Mouse (Mus musculus) limb, embryonic 13.5 days (tissue): Measurements from ENCODE around the gene Isoc2b. TPM values are rescaled to one million over a fixed set of nuclear protein-coding genes. Genes with fewer than 3 reads are reported as not detected.
A peak's percentile ranks its signal among the peaks of the same experiment; 100 is the strongest.

ENCODE experiments used
- ATAC-seq: fragments of 200-750 bp; cut with Nextera tagmentation; 2 replicates; pipeline ENCODE4 v1.8.0; 2017; ENCODE audit warnings: low read depth, moderate number of reproducible peaks, moderate TSS enrichment; ENCODE audit not compliant: low FRiP score
- H3K27ac ChIP-seq: fragments of 300-500 bp; sonication (generic); 2 replicates; pipeline ENCODE4 v1.5.1; 2015; ENCODE audit warnings: inconsistent platforms, mild to moderate bottlenecking, moderate library complexity
- H3K27me3 ChIP-seq: fragments of 300-500 bp; sonication (generic); 2 replicates; pipeline ENCODE4 v1.6.1; 2015; ENCODE audit warnings: mild to moderate bottlenecking, inconsistent platforms
- H3K36me3 ChIP-seq: fragments of 300-500 bp; sonication (generic); 2 replicates; pipeline ENCODE4 v1.6.1; 2015; ENCODE audit warnings: inconsistent platforms, mild to moderate bottlenecking, moderate library complexity
- H3K4me1 ChIP-seq: fragments of 300-500 bp; sonication (generic); 2 replicates; pipeline ENCODE4 v1.6.1; 2015; ENCODE audit warnings: inconsistent platforms
- H3K4me2 ChIP-seq: fragments of 300-500 bp; sonication (generic); replicated peaks from 2 replicates; pipeline ENCODE4 v1.6.1; 2015; ENCODE audit warnings: inconsistent platforms, mild to moderate bottlenecking, moderate library complexity
- H3K4me3 ChIP-seq: fragments of 300-500 bp; sonication (generic); 2 replicates; pipeline ENCODE4 v1.5.1; 2015; ENCODE audit warnings: moderate library complexity, mild to moderate bottlenecking, inconsistent platforms
- H3K9ac ChIP-seq: fragments of 300-500 bp; sonication (generic); 2 replicates; pipeline ENCODE4 v1.6.1; 2015; ENCODE audit warnings: mild to moderate bottlenecking, inconsistent platforms
- H3K9me3 ChIP-seq: fragments of 300-500 bp; sonication (generic); 2 replicates; pipeline ENCODE4 v1.6.1; 2016; ENCODE audit warnings: inconsistent platforms
- WGBS: fragments of 180-500 bp; shearing (Covaris S2); methylation state at CpG from one replicate; pipeline ENCODE4 v1.1.7; 2015; 5-methylcytosine and 5-hydroxymethylcytosine counted together
- polyA plus RNA-seq: library from polyadenylated mRNA; unstranded; fragments of >200 nt; fragmentation: Nextera tagmentation; extraction: Ambion mirVana; gene quantifications from 2 replicates; pipeline ENCODE4 v1.2.1, GENCODE M21; 2015

The Isoc2b gene
- polyA plus RNA-seq, 1 experiment from 2014 or later: 5.6 TPM

- Histone ChIP-seq H3K9ac (peak within 1 kb of the TSS; percentile 54), H3K36me3 (no peaks in the 10 kb centered on the region), H3K27ac (no peak within 1 kb of the TSS), H3K4me3 (peak within 1 kb of the TSS; percentile 46), H3K9me3 (no peaks in the 10 kb centered on the region), H3K4me2 (peak within 1 kb of the TSS; percentile 90), H3K4me1 (peaks cover 25% of the 10 kb centered on the region), H3K27me3 (peaks cover 94% of the 10 kb centered on the region)
- ATAC-seq: peak; percentile 44; the same call in 1 of the 2 replicates
- under 1% methylated on average over 41 of the region's 41 CpGs for WGBS
These were observed 25.7 kb downstream of the Isoc2b start, which contains the start of gene Shisa7 for GRCm38 (mm10) chr7:4844245-4844916. Gene Shisa7, minus strand, starts transcription at chr7:4844696.

GRCm38 (mm10) chr7:4843604-4844244 lies 26.3 kb downstream of the Isoc2b start:
- no peak overlapping the region for H3K27ac ChIP-seq
- H3K4me1 ChIP-seq: peaks cover 25% of the 10 kb centered on the region
- WGBS: 1% methylated on average over 34 of the region's 34 CpGs
- peak overlapping the region; percentile 46 for H3K4me3 ChIP-seq
- no peak for ATAC-seq
- H3K9me3 ChIP-seq: no peaks in the 10 kb centered on the region
- H3K36me3 ChIP-seq: no peaks in the 10 kb centered on the region
- peak overlapping the region; percentile 90 for H3K4me2 ChIP-seq
- 0 out of 2 replicates have a peak overlapping the region, but pooled peaks have one; percentile 54 for H3K9ac ChIP-seq
- H3K27me3 ChIP-seq: peaks cover 97% of the 10 kb centered on the region

- peak overlapping the region; percentile 35; the same call in 1 of the 2 replicates for H3K9ac ChIP-seq
- H3K27me3 ChIP-seq: peaks cover 99% of the 10 kb centered on the region
- no peaks in the 10 kb centered on the region for H3K9me3 ChIP-seq
- no peaks in the 10 kb centered on the region for H3K36me3 ChIP-seq
- under 1% methylated on average over 13 of the region's 16 CpGs for WGBS
- no peak overlapping the region for H3K27ac ChIP-seq
- peak overlapping the region; percentile 46 for H3K4me3 ChIP-seq
- peak overlapping the region; percentile 90 for H3K4me2 ChIP-seq
- peak; percentile 68 for ATAC-seq
- H3K4me1 ChIP-seq: peaks cover 25% of the 10 kb centered on the region
These were observed 27.4 kb downstream of the Isoc2b start for GRCm38 (mm10) chr7:4842634-4843131.

GRCm38 (mm10) chr7:4842077-4842476 lies 28.0 kb downstream of the Isoc2b start:
- peak overlapping the region; percentile 90; the same call in 1 of the 2 replicates for H3K4me2 ChIP-seq
- H3K4me3 ChIP-seq: no peak overlapping the region

GRCm38 (mm10) chr7:4837639-4838038 lies 32.4 kb downstream of the Isoc2b start:
- WGBS: 13% methylated on average over 1 of the region's 1 CpGs
- no peak overlapping the region for H3K9ac ChIP-seq
- no peak overlapping the region for H3K4me3 ChIP-seq
- no peak overlapping the region for H3K4me2 ChIP-seq
- peaks cover 96% of the 10 kb centered on the region for H3K27me3 ChIP-seq
- H3K27ac ChIP-seq: no peak overlapping the region
- no peaks in the 10 kb centered on the region for H3K9me3 ChIP-seq
- H3K4me1 ChIP-seq: peaks cover 14% of the 10 kb centered on the region
- H3K36me3 ChIP-seq: no peaks in the 10 kb centered on the region
- no peak for ATAC-seq

More at GRCm38 (mm10) chr7:4842077-4842476, 28.0 kb downstream of the Isoc2b start:
- WGBS: 51% methylated on average over 5 of the region's 5 CpGs
- H3K27ac ChIP-seq: no peak overlapping the region
- H3K27me3 ChIP-seq: peaks cover 99% of the 10 kb centered on the region
- no peak overlapping the region for H3K9ac ChIP-seq
- no peaks in the 10 kb centered on the region for H3K9me3 ChIP-seq
- no peaks in the 10 kb centered on the region for H3K36me3 ChIP-seq
- peaks cover 25% of the 10 kb centered on the region for H3K4me1 ChIP-seq
- no peak for ATAC-seq

- Histone ChIP-seq H3K27me3 (peaks cover 96% of the 10 kb centered on the region), H3K36me3 (no peaks in the 10 kb centered on the region), H3K9me3 (no peaks in the 10 kb centered on the region), H3K27ac (no peak overlapping the region), H3K4me2 (peak overlapping the region; percentile 78), H3K9ac (peak overlapping the region; percentile 55), H3K4me1 (peaks cover 9% of the 10 kb centered on the region), H3K4me3 (peak overlapping the region; percentile 48)
- peak; percentile 61 for ATAC-seq
- WGBS: under 1% methylated on average over 51 of the region's 51 CpGs
These were observed 33.7 kb downstream of the Isoc2b start for GRCm38 (mm10) chr7:4836351-4836792.

- Histone ChIP-seq H3K27me3 (peaks cover 96% of the 10 kb centered on the region), H3K4me3 (peak overlapping the region; percentile 48), H3K27ac (no peak overlapping the region), H3K9me3 (no peaks in the 10 kb centered on the region), H3K9ac (peak overlapping the region; percentile 55; the same call in 1 of the 2 replicates), H3K4me2 (peak overlapping the region; percentile 78), H3K36me3 (no peaks in the 10 kb centered on the region), H3K4me1 (peaks cover 9% of the 10 kb centered on the region)
- ATAC-seq: no peak
- 5% methylated on average over 33 of the region's 34 CpGs for WGBS
These were observed 34.3 kb downstream of the Isoc2b start for GRCm38 (mm10) chr7:4835631-4836327.

GRCm38 (mm10) chr7:4830476-4830875 lies 39.6 kb downstream of the Isoc2b start:
- no peaks in the 10 kb centered on the region for H3K36me3 ChIP-seq
- no peak overlapping the region for H3K4me2 ChIP-seq
- no peak for ATAC-seq
- no peaks in the 10 kb centered on the region for H3K4me1 ChIP-seq
- WGBS: 4% methylated on average over 12 of the region's 12 CpGs
- no peak overlapping the region for H3K4me3 ChIP-seq
- H3K27ac ChIP-seq: no peak overlapping the region
- H3K9me3 ChIP-seq: no peaks in the 10 kb centered on the region
- peaks cover 70% of the 10 kb centered on the region for H3K27me3 ChIP-seq
- no peak overlapping the region for H3K9ac ChIP-seq

- H3K4me2 ChIP-seq: no peak overlapping the region
- H3K4me3 ChIP-seq: no peak overlapping the region
- H3K9me3 ChIP-seq: no peaks in the 10 kb centered on the region
- H3K27ac ChIP-seq: no peak overlapping the region
- no peak for ATAC-seq
- no peak overlapping the region for H3K9ac ChIP-seq
- 42% methylated on average over 4 of the region's 4 CpGs for WGBS
- peaks cover 23% of the 10 kb centered on the region for H3K27me3 ChIP-seq
- no peaks in the 10 kb centered on the region for H3K36me3 ChIP-seq
- H3K4me1 ChIP-seq: no peaks in the 10 kb centered on the region
These were observed 44.7 kb downstream of the Isoc2b start for GRCm38 (mm10) chr7:4825365-4825764.

GRCm38 (mm10) chr7:4822162-4822907 lies 47.7 kb downstream of the Isoc2b start:
- H3K4me2 ChIP-seq: no peak overlapping the region
- no peak for ATAC-seq
- H3K4me1 ChIP-seq: no peaks in the 10 kb centered on the region
- H3K36me3 ChIP-seq: no peaks in the 10 kb centered on the region
- H3K9ac ChIP-seq: no peak overlapping the region
- H3K27me3 ChIP-seq: peaks cover 9% of the 10 kb centered on the region; the same call in 1 of the 2 replicates
- no peak overlapping the region for H3K27ac ChIP-seq
- no peaks in the 10 kb centered on the region for H3K9me3 ChIP-seq
- 64% methylated on average over 6 of the region's 6 CpGs for WGBS
- H3K4me3 ChIP-seq: no peak overlapping the region

GRCm38 (mm10) chr7:4821690-4822089 lies 48.4 kb downstream of the Isoc2b start:
- H3K4me3 ChIP-seq: no peak overlapping the region
- 83% methylated on average over 4 of the region's 4 CpGs for WGBS

More at GRCm38 (mm10) chr7:4821690-4822089, 48.4 kb downstream of the Isoc2b start:
- ATAC-seq: no peak
- Histone ChIP-seq H3K9ac (no peak overlapping the region), H3K4me1 (no peaks in the 10 kb centered on the region), H3K4me2 (no peak overlapping the region), H3K27ac (no peak overlapping the region), H3K9me3 (no peaks in the 10 kb centered on the region), H3K27me3 (peaks cover 9% of the 10 kb centered on the region; the same call in 1 of the 2 replicates), H3K36me3 (no peaks in the 10 kb centered on the region)
